Mouse (Mus musculus) retina, postnatal 7 days (tissue): ENCODE results near the gene Glrx2.

Source experiments
- DNase-seq: peaks from one replicate; pipeline ENCODE4 v3.0.0-alpha.2; 2012; ENCODE audit warnings: low read depth, low spot score

The Glrx2 gene

GRCm38 (mm10) chr1:143745871-143746270 is 29.7 kb downstream of the Glrx2 start:
- DNase-seq: no peak

- no peak for DNase-seq
These were observed 46.0 kb downstream of the Glrx2 start for GRCm38 (mm10) chr1:143762159-143762558.

- no peak for DNase-seq
These were observed 48.3 kb downstream of the Glrx2 start for GRCm38 (mm10) chr1:143764443-143764842.

GRCm38 (mm10) chr1:143765801-143766200 is 49.7 kb downstream of the Glrx2 start:
- no peak for DNase-seq

- DNase-seq: no peak
These were observed 50.1 kb downstream of the Glrx2 start for GRCm38 (mm10) chr1:143766238-143766637.

- DNase-seq: no peak
These were observed 54.4 kb downstream of the Glrx2 start for GRCm38 (mm10) chr1:143770444-143771109.

GRCm38 (mm10) chr1:143773082-143773481 is 56.9 kb downstream of the Glrx2 start:
- DNase-seq: no peak

- DNase-seq: no peak
These were observed 57.8 kb downstream of the Glrx2 start for GRCm38 (mm10) chr1:143773909-143774308.

GRCm38 (mm10) chr1:143776446-143777411 is 60.6 kb downstream of the Glrx2 start, which contains the start of the genes Trove2 and Uchl5:
Gene Trove2, minus strand, starts transcription at chr1:143777068.
Gene Uchl5, plus strand, starts transcription at chr1:143777272.
- peak; percentile 99 for DNase-seq

- no peak for DNase-seq
These were observed 61.5 kb downstream of the Glrx2 start for GRCm38 (mm10) chr1:143777558-143778218.

- no peak for DNase-seq
These were observed 72.6 kb downstream of the Glrx2 start for GRCm38 (mm10) chr1:143788584-143789227.
